Mouse (Mus musculus): ENCODE results near the gene Trdmt1.

Trdmt1 gene

GRCm38 (mm10) chr2:13522106-13522505, 22.4 kb downstream of the Trdmt1 start:
- in situ Hi-C loops (cut with MboI, MseI) = loop anchor here in 1 of 2 experiments (10.0 kb wide), 1 partner anchor 227 kb away; no protein-coding TSS in a partner anchor

GRCm38 (mm10) chr2:13514949-13515348, 29.5 kb downstream of the Trdmt1 start:
- in situ Hi-C loops (cut with MboI, MseI) = no loop called here

GRCm38 (mm10) chr2:13502717-13503116, 41.8 kb downstream of the Trdmt1 start:
- in situ Hi-C loops (cut with MboI, MseI) = no loop called here

GRCm38 (mm10) chr2:13501553-13501952, 42.9 kb downstream of the Trdmt1 start:
- in situ Hi-C loops (cut with MboI, MseI) = no loop called here

GRCm38 (mm10) chr2:13500298-13500999, 44.0 kb downstream of the Trdmt1 start:
- in situ Hi-C loops (cut with MboI, MseI) = no loop called here

- in situ Hi-C loops (cut with MboI, MseI) = no loop called here
These were observed 45.3 kb downstream of the Trdmt1 start for GRCm38 (mm10) chr2:13499196-13499595.

- in situ Hi-C loops (cut with MboI, MseI) = no loop called here
These were observed 48.4 kb downstream of the Trdmt1 start for GRCm38 (mm10) chr2:13496087-13496486.

GRCm38 (mm10) chr2:13492927-13493326, 51.5 kb downstream of the Trdmt1 start:
- in situ Hi-C loops (cut with MboI, MseI) = no loop called here

GRCm38 (mm10) chr2:13491734-13492133, 52.7 kb downstream of the Trdmt1 start, which contains the start of gene Cubn:
Gene Cubn (minus strand): TSS chr2:13491813.
- in situ Hi-C loops (cut with MboI, MseI) = no loop called here

GRCm38 (mm10) chr2:13490480-13490879, 54.0 kb downstream of the Trdmt1 start:
- in situ Hi-C loops (cut with MboI, MseI) = no loop called here

GRCm38 (mm10) chr2:13486470-13486869, 58.0 kb downstream of the Trdmt1 start:
- in situ Hi-C loops (cut with MboI, MseI) = no loop called here

GRCm38 (mm10) chr2:13484566-13484965, 59.9 kb downstream of the Trdmt1 start:
- in situ Hi-C loops (cut with MboI, MseI) = no loop called here

- in situ Hi-C loops (cut with MboI, MseI) = no loop called here
These were observed 63.7 kb downstream of the Trdmt1 start for GRCm38 (mm10) chr2:13480744-13481143.

GRCm38 (mm10) chr2:13479165-13479564, 65.3 kb downstream of the Trdmt1 start:
- in situ Hi-C loops (cut with MboI, MseI) = no loop called here

- in situ Hi-C loops (cut with MboI, MseI) = no loop called here
These were observed 74.4 kb downstream of the Trdmt1 start for GRCm38 (mm10) chr2:13470108-13470507.

GRCm38 (mm10) chr2:13469641-13470040, 74.8 kb downstream of the Trdmt1 start:
- in situ Hi-C loops (cut with MboI, MseI) = no loop called here

GRCm38 (mm10) chr2:13466685-13467084, 77.8 kb downstream of the Trdmt1 start:
- in situ Hi-C loops (cut with MboI, MseI) = no loop called here

Data from T-helper 17 cell (primary cell).